Mouse (Mus musculus) left cerebral cortex, postnatal 25 days (tissue): Measurements from ENCODE around the gene Pex14. TPM values are rescaled to one million over a fixed set of nuclear protein-coding genes. Genes with fewer than 3 reads are reported as not detected.
"Not testable (repeated sequence)": the region's sequence is repeated elsewhere in the genome, so short reads cannot be mapped to it uniquely, and the experiment has no call there.

Source experiments
- DNase-seq, 2 experiments: peaks; one replicate each; pipeline ENCODE4 v3.0.0; 2022; ENCODE audit warnings: low spot score in 2 of 2, mixed read lengths in 1 of 2
- intact Hi-C: fragments of 180-260 bp; cut with DNase I; formaldehyde crosslinking; loops from one replicate; pipeline ENCODE4 v1.15.1; 2025
- total RNA-seq, 2 experiments: library from RNA; stranded (reverse); gene quantifications; 2 replicates each; pipeline ENCODE4 v1.2.3; 2021

The Pex14 gene
- total RNA-seq, 2 experiments from 2014 or later, result 45.5 to 47.0 TPM

DNA sequence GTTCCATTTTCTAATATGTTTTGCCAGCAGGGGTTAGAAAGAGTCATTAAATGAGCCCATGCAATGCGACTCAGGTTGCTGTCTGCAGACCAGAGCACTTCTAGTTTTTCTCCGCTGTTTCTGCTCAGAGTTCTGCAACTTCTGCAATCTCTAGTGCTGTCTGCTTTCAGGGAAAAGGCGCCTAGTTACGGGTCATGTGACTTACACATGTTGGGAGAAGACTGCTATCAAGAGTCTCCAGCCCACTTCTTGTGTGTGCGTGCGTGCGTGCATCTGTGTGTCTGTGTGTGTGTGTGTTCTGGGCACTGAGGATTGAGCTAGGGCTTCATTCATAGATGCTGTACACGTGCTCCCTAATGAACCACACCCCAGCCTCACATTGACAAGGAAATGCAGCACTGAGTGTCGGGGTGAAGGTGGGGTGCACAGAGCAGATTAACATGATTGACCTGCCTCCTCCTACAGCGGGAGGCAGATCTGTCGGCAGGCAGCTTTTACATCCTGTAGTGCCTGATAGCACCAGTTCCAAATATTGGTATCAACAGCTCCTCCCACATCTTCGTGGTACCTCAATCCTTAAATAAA lies 20.4 kb upstream of the Pex14 start:
- intact Hi-C loops, result not testable (repeated sequence)

DNA sequence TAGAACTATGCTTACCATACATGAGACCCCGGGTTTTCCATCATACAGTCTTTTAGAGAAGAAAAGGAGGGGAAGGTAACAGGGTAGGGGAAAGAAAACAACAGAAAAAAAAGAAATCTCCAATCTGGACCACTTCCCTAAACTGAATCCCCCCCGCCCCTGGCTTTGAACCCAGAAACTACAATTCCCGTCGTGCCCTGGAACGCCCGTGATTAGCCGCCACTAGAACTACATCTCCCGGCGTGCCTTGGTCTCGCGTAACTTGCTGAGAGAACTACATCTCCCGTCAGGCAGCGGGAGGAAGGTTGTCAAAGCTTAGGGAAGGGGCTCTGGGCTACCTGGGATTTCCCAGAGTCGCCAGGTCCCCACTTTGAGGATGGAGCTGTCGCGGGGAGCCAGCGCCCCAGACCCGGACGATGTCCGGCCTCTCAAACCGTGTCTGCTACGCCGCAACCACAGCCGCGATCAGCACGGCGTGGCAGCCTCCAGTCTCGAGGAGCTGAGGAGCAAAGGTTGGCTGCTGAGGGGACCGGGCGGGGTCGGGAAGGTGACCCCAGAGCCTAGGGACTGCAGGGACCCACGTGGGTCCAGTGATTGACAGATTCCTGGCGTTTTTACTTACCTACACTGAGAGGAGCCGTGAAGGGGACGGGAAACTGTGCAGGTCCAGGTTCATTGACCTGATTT lies 4.3 kb upstream of the Pex14 start, which contains the start of gene Dffa:
Gene Dffa, plus strand, starts transcription at position 272 of the 687 bp plus-strand sequence.
- intact Hi-C loops, result no loop called here
- DNase-seq, result peak; percentile 90 to 95

More for the DNA sequence above, 20.4 kb upstream of the Pex14 start:
- DNase-seq, result not testable (repeated sequence)

DNA sequence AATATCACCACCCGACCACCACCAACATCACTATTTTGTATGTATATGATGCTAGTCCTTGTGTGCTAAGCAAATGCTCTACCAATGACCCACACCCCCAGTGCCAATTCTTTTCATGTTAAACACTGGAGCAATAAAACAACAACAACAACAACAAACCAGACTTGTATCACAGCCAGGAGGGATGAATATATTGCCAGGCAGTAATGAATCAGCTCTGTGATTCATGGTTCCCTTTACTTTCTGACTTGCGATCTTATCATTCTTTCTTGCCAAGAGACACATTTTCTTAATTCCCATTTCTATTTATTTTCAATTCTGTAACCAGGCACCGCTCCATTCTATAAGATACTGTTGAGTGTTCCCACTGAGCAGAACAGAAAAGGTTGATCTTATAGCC lies 1.8 kb upstream of the Pex14 start:
- no peak for DNase-seq
- intact Hi-C loops, result no loop called here

DNA sequence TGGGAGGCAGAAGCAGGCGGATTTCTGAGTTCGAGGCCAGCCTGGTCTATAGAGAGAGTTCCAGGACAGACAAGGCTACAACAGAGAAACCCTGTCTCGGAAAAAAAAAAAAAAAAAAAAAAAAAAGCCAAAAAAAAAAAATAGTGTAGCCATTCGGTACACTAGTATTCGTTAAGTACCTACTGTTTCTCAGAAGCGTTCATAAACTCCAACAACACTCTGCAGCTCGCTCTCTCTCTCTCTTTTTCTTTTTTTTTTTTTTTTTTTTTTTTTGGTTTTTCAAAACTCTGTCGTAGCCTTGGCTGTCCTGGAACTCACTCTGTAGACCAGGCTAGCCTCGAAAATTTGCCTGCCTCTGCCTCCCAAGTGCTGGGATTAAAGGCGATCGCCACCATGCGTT lies 773 bp upstream of the Pex14 start:
- intact Hi-C loops, DNase-seq: not testable (repeated sequence)

DNA sequence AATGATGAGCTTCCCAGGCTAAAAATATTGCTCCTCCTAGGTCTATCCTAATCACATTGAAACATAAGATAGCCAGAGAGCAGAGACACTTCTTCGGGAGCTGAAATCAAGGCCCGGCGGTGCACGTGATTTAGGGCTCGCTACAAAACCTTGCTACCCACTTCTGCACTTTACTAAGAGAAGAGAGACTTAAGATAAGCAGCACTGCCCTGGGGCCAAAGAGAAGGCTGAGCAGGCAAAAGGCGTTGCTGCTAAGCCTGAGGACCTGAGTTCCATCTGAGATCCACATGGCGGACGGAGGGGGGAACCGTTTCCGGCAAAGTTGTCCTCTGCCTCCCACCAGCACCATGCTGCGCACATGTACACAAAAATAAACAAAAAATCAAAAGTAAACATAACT lies 1.1 kb downstream of the Pex14 start:
- no peak for DNase-seq
- intact Hi-C loops, result no loop called here

DNA sequence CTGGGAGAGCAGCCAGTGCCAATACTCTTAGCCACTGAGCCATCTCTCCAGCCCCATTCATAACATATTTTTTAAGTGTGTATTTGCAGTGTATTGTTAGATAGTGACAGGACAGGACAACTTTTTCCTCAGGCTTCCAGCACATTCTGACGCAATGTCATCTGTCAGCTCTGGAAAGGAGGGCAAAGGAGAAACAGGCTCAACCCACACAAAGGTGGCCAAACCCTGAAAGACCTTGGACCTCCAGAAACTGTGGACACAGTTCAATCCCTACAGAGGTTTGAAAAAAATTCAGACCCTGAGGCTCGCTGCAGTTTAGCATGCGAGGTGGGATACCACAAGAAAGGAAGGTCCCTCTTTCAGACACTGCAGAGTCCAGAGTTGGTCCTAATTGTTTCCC lies 1.7 kb downstream of the Pex14 start:
- no peak for DNase-seq
- intact Hi-C loops, result no loop called here

DNA sequence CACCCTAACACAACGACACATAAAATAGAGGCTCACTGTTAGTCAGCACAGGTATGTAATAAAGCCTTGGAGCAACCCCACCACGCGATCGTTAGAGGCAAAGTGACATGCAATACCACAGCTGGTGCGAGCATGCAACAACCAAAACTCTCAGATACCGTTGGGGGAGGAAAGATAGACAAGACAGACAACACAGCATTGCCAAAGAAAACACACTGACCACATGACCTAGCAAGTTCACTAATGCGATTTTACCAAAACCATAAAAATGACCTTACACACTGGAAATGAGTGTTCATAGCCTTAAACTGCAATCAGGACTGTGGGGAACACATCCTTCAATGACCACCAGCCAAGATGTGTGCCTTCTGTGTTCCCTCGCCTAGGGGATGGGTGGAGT lies 8.3 kb downstream of the Pex14 start:
- intact Hi-C loops, result no loop called here
- no peak for DNase-seq

DNA sequence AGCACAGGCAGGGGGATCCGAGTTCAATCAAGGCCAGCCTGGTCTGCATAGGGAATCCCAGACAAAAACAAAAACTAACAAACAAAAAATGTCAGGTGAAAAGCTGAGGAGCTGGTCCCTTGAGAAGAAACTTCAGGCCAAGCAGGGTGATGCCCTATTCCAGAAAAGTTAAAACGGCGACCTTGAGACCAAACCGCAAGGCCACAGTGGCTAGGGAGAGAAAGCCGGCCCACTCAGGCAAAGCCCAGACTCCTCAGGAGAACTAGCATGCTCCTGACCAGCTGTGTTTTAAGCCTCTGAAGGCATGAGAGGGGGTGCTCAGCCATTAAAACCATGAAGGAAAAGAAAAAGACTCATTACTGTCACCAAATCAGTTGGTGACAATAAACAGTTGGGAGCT lies 14.3 kb downstream of the Pex14 start:
- DNase-seq, result no peak
- intact Hi-C loops, result no loop called here

DNA sequence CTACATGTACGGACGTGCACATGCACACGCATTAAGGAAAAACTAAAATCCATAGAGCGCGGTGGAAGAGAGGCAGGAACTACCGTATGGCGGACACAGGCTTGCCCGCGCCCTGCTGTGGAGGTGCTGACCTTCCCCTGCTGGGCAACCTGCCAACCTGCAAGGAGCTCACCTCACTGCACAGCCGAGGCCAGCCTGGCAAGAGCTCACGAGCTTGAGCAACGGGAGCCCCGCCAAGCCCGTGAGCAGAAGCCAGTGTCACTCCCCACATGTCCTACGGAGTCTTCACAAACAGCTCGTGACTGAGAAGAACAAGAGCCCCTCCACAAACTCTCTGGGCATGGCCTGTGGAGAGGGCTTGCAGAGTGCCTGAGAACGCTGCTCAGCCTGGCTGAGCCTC lies 18.1 kb downstream of the Pex14 start:
- intact Hi-C loops, result no loop called here
- DNase-seq, result no peak

DNA sequence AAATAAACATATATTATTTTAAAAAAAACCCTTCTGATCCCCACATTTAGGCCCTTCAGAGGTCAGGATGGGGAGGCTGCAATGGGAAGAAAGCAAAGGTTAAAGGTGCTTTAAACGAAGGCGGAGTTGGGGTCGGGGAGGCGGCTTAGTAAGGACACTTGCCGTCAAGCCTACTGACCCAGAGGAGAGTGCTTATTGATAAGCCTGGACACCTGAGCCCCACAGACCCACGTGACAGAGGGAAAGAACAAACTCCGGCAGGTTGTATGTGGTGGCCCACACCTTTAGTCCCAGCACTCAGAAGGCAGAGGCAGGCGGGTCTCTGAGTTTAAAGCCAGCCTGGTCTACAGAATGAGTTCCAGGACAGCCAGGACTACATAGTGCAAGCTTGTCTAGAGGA lies 19.6 kb downstream of the Pex14 start:
- intact Hi-C loops, result no loop called here
- DNase-seq, result no peak

DNA sequence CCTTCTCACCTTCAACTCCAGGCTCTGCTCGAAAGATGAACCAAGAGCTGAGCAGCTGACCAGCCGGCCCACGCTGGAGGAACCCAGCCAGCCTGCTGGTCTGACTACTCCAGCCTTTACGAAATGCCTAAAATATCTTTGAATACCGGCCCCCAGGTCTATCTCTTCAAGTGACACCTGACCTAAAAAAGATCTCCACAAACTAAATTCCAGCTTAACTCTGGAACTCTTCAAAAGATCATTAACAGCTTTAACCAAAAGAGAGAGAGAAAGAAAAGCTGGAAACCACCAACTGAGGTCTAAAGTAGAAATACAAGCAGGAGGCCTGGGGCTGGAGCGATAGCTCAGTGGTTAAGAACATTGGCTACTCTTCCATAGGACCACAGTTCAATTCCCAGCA lies 20.0 kb downstream of the Pex14 start:
- intact Hi-C loops, result loop anchor here (5.0 kb wide), 1 partner anchor 267 kb away; no protein-coding TSS in a partner anchor
- no peak for DNase-seq

DNA sequence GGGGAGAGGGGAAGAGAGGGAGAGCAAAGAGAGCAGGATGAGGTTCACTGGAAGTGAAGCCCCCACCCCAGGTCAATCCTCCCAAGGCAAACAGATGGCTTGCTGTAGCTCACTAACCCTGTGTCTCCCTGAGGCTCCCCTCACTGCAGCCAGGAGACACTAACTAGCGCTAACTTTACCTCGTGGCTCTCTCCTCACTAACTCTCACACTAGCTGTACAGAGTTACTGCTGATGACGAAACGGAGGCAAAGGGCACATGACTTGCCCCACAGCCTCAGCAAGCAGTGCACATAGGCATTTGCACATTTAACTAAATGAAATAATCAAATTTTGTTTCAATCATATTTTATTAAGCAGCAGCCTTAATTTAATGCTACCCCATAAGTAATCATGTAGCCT lies 21.4 kb downstream of the Pex14 start:
- intact Hi-C loops, result loop anchor here (5.0 kb wide), 1 partner anchor 266 kb away; no protein-coding TSS in a partner anchor

DNA sequence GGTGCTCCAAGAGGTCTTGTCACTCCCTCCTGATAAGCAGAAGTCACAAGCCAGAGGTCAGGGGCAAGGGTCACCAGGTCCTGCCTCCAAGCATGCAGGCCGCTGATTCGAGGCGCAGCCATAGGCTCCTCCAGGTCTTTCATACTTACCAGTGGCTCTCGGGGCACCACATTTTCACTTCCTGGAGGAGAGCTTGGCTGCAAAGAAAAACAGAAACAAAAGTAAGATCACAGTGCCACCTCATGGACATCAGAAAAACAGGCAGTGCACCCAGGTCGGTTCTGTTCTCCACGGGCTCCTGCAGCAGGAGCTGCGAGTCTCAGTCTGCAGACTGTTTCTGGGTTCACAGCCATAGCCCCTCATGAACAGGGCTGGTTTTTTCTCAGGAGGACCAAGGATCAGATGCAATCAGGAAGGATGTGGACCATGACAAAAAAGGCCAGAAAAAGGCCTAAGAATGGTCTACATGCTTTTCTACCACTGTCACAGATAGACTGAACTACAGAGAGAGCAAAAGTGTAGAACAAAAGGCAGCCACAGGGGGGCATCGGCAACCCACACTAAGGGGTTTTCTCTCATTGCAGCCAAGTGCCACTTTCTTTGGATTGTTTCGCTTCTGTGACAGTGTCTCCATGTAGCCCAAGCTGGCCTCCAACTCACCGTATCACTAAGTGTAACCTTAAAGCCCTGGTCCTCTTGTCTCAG lies 23.7 kb downstream of the Pex14 start:
- intact Hi-C loops, result loop anchor here (1.0 to 5.0 kb wide), 3 partner anchors 264 to 395 kb away; no protein-coding TSS in a partner anchor

More for the DNA sequence above, 21.4 kb downstream of the Pex14 start:
- no peak for DNase-seq

DNA sequence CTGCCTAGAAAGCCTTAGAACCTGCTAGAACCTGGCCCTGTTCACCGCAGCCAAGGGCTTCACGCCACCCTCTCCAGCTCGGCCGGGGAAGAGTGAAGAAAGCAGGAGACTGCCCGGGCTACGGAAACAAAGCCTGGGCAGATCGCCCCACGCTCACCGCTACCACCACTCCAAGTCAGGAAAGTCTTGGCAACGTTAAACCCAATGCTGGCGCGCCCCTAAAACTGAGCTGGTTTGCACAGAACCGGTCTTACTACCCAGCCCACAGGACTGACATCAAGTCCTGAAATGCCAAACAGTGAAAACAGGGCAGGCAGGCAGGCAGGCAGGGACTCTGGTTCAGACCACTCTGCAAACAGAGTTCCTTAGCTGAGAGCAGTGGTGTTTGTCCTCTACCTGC lies 24.6 kb downstream of the Pex14 start:
- no peak for DNase-seq
- intact Hi-C loops, result loop anchor here (5.0 kb wide), 1 partner anchor 263 kb away; no protein-coding TSS in a partner anchor

More for the DNA sequence above, 23.7 kb downstream of the Pex14 start:
- peak; percentile 74 to 85 for DNase-seq

DNA sequence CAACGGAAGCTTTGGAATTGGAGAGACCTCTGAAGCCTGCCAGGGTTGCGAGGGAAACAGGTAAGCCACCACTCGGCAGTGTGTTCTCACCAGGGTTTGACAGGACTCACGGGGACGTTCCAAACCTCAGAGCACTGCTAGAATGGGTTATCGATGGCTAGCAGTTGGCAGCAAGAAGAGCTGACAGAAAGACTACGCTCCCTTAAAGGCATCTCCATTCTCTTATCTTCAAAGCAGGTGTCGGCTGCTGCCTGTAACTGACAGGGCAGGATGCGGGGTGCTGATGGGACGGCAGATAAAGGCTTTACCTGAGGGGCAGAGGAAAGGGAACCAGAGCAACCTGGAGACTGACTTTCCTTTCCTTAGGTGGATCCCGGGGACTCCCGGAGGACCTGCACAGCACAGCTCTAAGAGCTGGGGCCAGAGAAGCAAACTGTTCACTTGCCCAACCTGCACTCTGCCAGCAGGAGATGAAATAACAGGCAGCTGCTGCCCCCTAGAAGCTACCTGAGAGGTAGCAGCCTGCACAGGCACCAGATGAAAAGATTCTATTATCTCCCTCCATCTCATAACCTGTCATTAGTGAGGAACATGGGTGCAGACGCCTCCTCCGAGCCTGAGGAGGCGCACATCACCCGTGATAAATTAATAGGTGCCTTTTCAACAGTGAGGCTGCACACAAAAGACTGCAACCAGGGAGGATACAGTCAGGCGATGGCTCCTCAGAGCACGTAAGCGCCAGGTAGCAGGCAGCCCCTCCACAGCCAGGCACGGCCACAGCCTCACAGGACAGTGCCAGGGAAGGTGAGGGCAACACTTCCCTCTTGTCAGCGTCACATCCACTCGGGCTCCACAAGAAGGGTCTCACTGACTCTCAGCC lies 32.8 kb downstream of the Pex14 start:
- DNase-seq, result no peak
- intact Hi-C loops, result no loop called here

DNA sequence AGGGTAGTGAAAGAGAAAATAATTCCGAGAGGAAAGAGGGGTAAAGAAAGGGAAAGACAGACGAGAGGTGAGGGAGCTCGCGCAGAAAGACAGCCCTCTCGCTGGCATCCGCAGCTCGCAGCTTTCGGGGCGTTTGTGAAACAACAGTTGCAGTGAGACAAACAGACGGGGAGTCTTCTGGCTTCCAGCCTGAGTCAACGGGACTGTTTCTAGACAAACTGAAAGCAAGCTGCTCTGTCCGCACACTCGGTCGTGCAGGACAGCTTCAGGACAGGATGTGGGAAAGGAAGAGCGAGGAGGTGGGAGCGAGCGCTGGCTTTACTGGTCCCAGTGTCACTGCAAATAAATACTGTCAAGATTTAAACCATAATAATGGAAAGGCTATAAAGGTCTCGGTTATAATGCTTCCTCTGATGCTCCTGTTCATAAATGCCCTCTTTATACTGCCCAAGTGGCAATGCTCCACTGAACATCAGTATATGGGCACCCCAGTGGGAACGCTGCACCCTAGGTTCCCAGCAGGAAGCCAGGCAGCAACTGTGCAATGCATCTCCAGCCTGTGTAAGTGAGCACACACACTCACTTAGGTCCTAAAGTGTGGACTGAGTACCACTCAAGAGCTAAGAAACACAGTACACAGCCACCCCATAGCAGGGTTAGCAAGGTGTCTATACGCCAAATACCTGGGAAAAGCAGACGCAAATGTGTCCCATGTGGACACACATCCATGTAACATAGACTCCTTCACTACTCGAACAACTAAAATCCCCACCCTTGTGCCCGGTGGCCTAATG lies 35.4 kb downstream of the Pex14 start:
- no peak for DNase-seq
- intact Hi-C loops, result loop anchor here (5.0 kb wide), 1 partner anchor 362 kb away; no protein-coding TSS in a partner anchor

DNA sequence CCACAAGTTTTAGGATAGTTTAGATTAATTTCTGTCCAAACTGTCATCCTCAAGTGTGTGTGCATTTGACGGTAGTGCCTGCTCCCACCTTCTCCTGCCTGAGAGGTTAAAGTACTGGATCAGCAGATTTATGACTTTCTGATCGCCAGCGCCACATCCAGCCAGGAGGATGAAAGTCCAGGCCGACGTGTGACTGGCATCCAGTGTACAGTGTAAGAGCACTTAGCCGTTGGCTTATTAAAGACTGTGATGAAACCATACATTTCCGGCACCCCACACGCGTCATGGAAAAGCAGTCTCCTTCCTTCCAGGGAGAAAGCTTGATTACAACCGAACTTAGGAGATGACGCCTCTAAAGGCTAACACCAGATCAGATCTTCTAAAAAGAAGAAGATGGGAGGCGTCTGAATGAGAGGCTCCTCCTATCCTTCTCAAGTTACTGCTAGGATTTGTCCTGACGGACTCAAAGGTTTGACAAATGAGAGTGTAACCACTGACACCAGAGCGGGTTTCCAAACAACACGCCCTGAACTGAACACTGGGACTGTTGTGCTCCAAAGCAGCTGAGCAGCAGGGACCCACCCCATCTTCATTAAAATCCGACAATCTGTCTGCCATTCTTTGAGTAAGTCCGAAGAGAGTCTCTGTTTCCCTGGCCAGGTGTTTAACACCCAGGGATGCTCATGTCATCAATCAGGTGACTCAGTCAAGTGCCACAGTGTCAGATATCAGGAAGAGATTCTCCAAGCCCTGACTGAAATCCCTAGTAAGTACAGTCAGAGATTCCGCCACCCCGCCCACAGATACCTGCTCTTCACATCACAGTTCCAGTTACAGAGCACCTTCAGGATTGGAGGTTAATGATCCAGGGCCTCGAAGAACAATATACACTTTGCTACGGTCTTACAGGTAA lies 37.0 kb downstream of the Pex14 start:
- intact Hi-C loops, result loop anchor here (5.0 kb wide), 1 partner anchor 360 kb away; no protein-coding TSS in a partner anchor
- DNase-seq, result no peak

DNA sequence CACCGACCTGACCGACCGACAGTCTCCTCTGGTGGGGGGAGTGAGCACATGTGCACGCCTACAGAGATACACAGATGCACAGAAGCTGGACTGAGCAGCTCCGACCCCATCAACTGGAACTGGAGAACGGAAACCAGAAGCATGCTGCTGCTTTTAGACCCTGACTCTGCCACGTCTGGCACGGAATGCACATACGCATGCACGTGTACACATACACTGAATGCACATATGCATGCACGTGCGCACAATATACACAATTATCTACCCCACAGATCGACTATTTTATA lies 38.3 kb downstream of the Pex14 start:
- intact Hi-C loops, result loop anchor here (5.0 kb wide), 1 partner anchor 359 kb away; no protein-coding TSS in a partner anchor
- no peak for DNase-seq
